Mouse (Mus musculus): ENCODE results near the gene Ccdc9b.

GRCm38 (mm10) chr2:118728337-118728736, 34.1 kb downstream of the Ccdc9b start, which contains the start of gene Plcb2:
- TF ChIP-seq CTCF (IDR thresholded peaks at IDR 0.05; ENCODE audit: extremely low read depth, insufficient read depth, low read length) (no peak), POLR2A (IDR thresholded peaks at IDR 0.05; ENCODE audit: extremely low read depth, insufficient read depth, low read length) (no peak)

Data from cortical plate, adult 2 months (tissue).